8 mouse cellular contexts compared by ENCODE assay signal in genomic region chr4:145161243-145161642, GRCm38 (mm10). TPM values are rescaled to one million over a fixed set of nuclear protein-coding genes. Genes with fewer than 3 reads are reported as not detected.
DNase-seq lines count a peak whose midpoint lies in the region; ATAC-seq lines count a peak whose summit lies in the region.
"Had no signal": no experiment of that assay in that cellular context is flagged by ENCODE, and none has a peak within 500 bp of the region (broad histone marks: within the 10 kb centered on the region; RNA-seq: fewer than 3 reads in every experiment).

No protein-coding gene starts in this region.

- H3K4me2 ChIP-seq in midbrain, embryonic 11.5 days: no peak overlapping the region
- H3K4me2 ChIP-seq in midbrain, embryonic 16.5 days (ENCODE audit: low read length): no peak overlapping the region

- no peaks in the 10 kb centered on the region for H3K4me1 ChIP-seq in midbrain, embryonic 11.5 days (ENCODE audit: control insufficient read depth, insufficient read depth, low read length)
- H3K4me1 ChIP-seq in midbrain, embryonic 16.5 days (ENCODE audit: control insufficient read depth, insufficient read depth, low read length): no peaks in the 10 kb centered on the region

- no peaks in the 10 kb centered on the region for H3K27me3 ChIP-seq in midbrain, embryonic 11.5 days (ENCODE audit: control insufficient read depth, insufficient read depth, low read length)
- H3K27me3 ChIP-seq in midbrain, embryonic 16.5 days (ENCODE audit: control insufficient read depth, insufficient read depth, low read depth, low read length): no peaks in the 10 kb centered on the region
- H3K27me3 ChIP-seq in splenic B cell, adult 2 months (ENCODE audit: control insufficient read depth, insufficient read depth, low read length, poor library complexity, severe bottlenecking): no peaks in the 10 kb centered on the region

- 94% methylated on average over 1 of the region's 1 CpGs for WGBS in midbrain, embryonic 11.5 days
- 91% methylated on average over 1 of the region's 1 CpGs for WGBS in midbrain, embryonic 16.5 days

- H3K36me3 ChIP-seq in midbrain, embryonic 11.5 days (ENCODE audit: control insufficient read depth, insufficient read depth, low read length): peaks cover 5% of the 10 kb centered on the region; the same call in 1 of the 2 replicates
- H3K36me3 ChIP-seq in midbrain, embryonic 16.5 days (ENCODE audit: control insufficient read depth, insufficient read depth, low read length): peaks cover 38% of the 10 kb centered on the region
- H3K36me3 ChIP-seq in splenic B cell, adult 2 months (ENCODE audit: control insufficient read depth, insufficient read depth, low read length, poor library complexity, severe bottlenecking): peaks cover 21% of the 10 kb centered on the region

- no peak overlapping the region for H3K4me3 ChIP-seq in midbrain, embryonic 11.5 days (ENCODE audit: low read depth, low read length)
- H3K4me3 ChIP-seq in midbrain, embryonic 16.5 days (ENCODE audit: low read depth, low read length): no peak overlapping the region

- ATAC-seq in midbrain, embryonic 11.5 days (ENCODE audit: low FRiP score): 0 out of 2 replicates have a peak, but pooled peaks have one; percentile 42
- ATAC-seq in midbrain, embryonic 16.5 days: no peak

- DNase-seq in midbrain, embryonic 11.5 days (ENCODE audit: low spot score, missing footprints): peak; percentile 81
- peak; percentile 54 for DNase-seq in ZHBTc4 (ENCODE audit: low read depth, low spot score)
- DNase-seq in fibroblast of lung, adult 2 months (ENCODE audit: low read depth): peak; percentile 27
- peak; percentile 18 for DNase-seq in splenic B cell, adult 2 months (ENCODE audit: low read depth, low spot score)
- no peak for DNase-seq in adrenal gland, postnatal 36 days
- no peak for DNase-seq in urinary bladder, postnatal 4 days (ENCODE audit: low spot score in 2 of 2)
- DNase-seq: gastrocnemius, postnatal 10 days had no signal

- no peaks in the 10 kb centered on the region for H3K9me3 ChIP-seq in midbrain, embryonic 11.5 days (ENCODE audit: control insufficient read depth, low read length)
- no peaks in the 10 kb centered on the region for H3K9me3 ChIP-seq in midbrain, embryonic 16.5 days (replicated peaks; ENCODE audit: control insufficient read depth, low read length, poor library complexity, severe bottlenecking)

- no peak overlapping the region for H3K9ac ChIP-seq in midbrain, embryonic 11.5 days (ENCODE audit: low read length)
- no peak overlapping the region for H3K9ac ChIP-seq in midbrain, embryonic 16.5 days (ENCODE audit: low read depth, low read length)

- no peak overlapping the region for H3K27ac ChIP-seq in midbrain, embryonic 11.5 days (ENCODE audit: low read depth, low read length)
- no peak overlapping the region for H3K27ac ChIP-seq in midbrain, embryonic 16.5 days (ENCODE audit: low read length)

RNA-seq across cellular contexts. Expression of gene Vps13d, which starts 33.6 kb away (rescaled TPM):
- polyA plus RNA-seq in midbrain, embryonic 11.5 days (2014; fragmentation: Nextera tagmentation; extraction: Ambion mirVana): 8.2 and 8.7 TPM in 2 replicates
- 8.9 and 9.7 TPM in 2 replicates for polyA plus RNA-seq in midbrain, embryonic 16.5 days (2015; fragmentation: Nextera tagmentation; extraction: Ambion mirVana)
- total RNA-seq in adrenal gland, postnatal 36 days (2021): 10 to 100 TPM; 59.1 to 83.2 TPM

Comparison
In these comparisons a context has a peak if more than half of its experiments do, and no peak if none do; other contexts are left out.
1. DNase-seq: peak in midbrain, embryonic 11.5 days (single experiment), ZHBTc4 (single experiment), fibroblast of lung, adult 2 months (single experiment) and splenic B cell, adult 2 months (single experiment); none in adrenal gland, postnatal 36 days (0 of 2) and urinary bladder, postnatal 4 days (0 of 2).